Mouse (Mus musculus): ENCODE data around the gene C130073F10Rik.
"Not testable (repeated sequence)": the region's sequence is repeated elsewhere in the genome, so short reads cannot be mapped to it uniquely, and the experiment has no call there.

Gene C130073F10Rik

DNA sequence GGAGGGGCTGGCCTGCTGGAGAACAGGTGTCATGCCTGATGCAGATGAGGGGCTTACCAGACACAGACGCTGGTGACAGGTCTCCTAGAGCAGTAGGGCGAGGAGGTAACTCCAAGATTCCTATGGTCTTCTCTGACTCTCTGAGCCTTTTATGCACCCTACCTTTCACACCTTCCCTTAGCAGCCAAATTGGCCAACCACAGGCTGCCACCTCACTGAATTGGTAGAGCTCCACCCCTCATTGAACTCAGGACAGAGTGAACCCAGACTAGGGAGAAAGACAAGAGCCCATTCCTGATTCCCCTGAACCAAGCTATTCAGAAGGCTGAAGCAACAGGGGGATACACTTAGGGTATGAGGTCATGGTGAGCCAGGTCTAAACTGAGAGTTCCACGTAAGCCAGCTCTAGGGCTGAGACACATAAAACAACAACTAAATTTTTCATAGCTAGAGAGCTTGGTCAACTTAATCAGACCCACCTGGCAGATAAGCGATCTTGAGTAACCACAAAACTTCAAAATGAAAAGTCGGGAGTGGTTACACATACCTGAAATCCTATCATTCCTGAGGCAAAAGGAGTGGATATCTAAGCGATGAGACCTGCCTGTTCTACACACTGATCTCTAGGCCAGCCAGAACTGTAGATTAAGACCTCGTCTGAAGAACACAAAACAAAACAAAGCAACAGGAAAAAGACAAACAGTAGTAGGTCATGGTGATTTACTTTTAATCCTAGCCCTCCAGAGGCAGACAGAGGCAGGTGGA, at the start of gene C130073F10Rik:
C130073F10Rik (minus strand) TSS at position 134 of the 765 bp plus-strand sequence.
- DNase-seq (ENCODE audit: low spot score), result no peak

- DNase-seq (ENCODE audit: low spot score), result not testable (repeated sequence)
These were observed 46.5 kb upstream of the C130073F10Rik start, which contains the start of gene Gm12794 for GRCm38 (mm10) chr4:101940107-101940506. Gm12794 (plus strand) TSS chr4:101940407.

GRCm38 (mm10) chr4:101908821-101909220, 15.2 kb upstream of the C130073F10Rik start, which contains the start of gene Gm12800:
Gm12800 (plus strand) TSS chr4:101909121.
- DNase-seq (ENCODE audit: low spot score), result not testable (repeated sequence)

GRCm38 (mm10) chr4:101889377-101889776, 4.2 kb downstream of the C130073F10Rik start:
- no peak for DNase-seq (ENCODE audit: low spot score)

DNA sequence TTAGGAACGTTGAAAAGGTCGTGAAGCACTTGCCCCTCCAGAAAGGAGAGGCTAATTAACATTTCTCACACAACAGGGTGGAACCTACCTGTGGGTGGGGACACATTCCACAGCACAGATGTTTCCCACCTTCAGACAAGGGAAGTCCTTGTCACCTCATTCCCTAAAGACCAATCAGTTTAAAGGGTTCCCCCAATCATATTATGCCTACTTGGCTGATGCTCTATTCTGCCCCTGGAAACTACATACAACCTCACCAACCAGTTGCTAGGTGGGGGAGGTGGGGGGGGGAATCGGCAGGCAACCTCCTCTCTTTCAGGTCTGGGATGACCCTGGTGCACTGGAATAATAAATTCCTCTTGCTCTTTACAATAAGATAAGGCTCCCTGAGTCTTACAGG, 9.9 kb downstream of the C130073F10Rik start:
- DNase-seq (ENCODE audit: low spot score), result no peak

GRCm38 (mm10) chr4:101875687-101876086, 17.9 kb downstream of the C130073F10Rik start:
- not testable (repeated sequence) for DNase-seq (ENCODE audit: low spot score)

GRCm38 (mm10) chr4:101872031-101872430, 21.6 kb downstream of the C130073F10Rik start:
- DNase-seq (ENCODE audit: low spot score), result not testable (repeated sequence)

- no peak for DNase-seq (ENCODE audit: low spot score)
These were observed 31.3 kb downstream of the C130073F10Rik start for GRCm38 (mm10) chr4:101862289-101862688.

- no peak for DNase-seq (ENCODE audit: low spot score)
These were observed 32.7 kb downstream of the C130073F10Rik start for GRCm38 (mm10) chr4:101860873-101861272.

GRCm38 (mm10) chr4:101850908-101851307, 42.7 kb downstream of the C130073F10Rik start:
- DNase-seq (ENCODE audit: low spot score), result no peak

DNA sequence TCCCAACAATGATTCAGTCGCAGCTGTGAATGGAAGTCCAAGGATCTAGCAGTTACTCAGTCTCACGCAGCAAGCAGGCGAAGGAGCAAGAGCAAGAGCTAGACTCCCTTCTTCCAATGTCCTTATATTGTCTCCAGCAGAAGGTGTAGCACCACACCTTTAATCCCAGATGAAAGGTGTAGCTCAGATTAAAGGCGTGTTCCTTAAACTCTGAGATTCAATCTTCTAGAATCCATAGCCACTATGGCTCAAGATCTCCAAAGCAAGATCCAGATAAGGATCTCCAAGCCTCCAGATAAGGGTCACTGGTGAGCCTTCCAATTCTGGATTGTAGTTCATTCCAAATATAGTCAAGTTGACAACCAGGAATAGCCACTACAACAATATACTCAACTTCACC, 49.7 kb downstream of the C130073F10Rik start, which contains the start of gene B020004J07Rik:
B020004J07Rik (minus strand) TSS at position 101 of the 400 bp plus-strand sequence.
- DNase-seq (ENCODE audit: low spot score), result not testable (repeated sequence)

Data from urinary bladder, postnatal 10 days (tissue).